Comparison of ENCODE assay signal across 8 mouse cellular contexts in genomic region chr6:122820071-122820798, GRCm38 (mm10). TPM values are rescaled to one million over a fixed set of nuclear protein-coding genes. Genes with fewer than 3 reads are reported as not detected.
DNase-seq lines count a peak whose midpoint lies in the region; ATAC-seq and TF ChIP-seq lines count a peak whose summit lies in the region.

No protein-coding gene starts in this region.

- peak overlapping the region; percentile 49 for H3K27ac ChIP-seq in brown adipose tissue, adult 24 weeks (replicated peaks; ENCODE audit: low read depth, low read length)
- peak overlapping the region; percentile 36; the same call in 1 of the 2 replicates for H3K27ac ChIP-seq in forebrain, embryonic 12.5 days
- peak overlapping the region; percentile 74 for H3K27ac ChIP-seq in hindbrain, postnatal 0 days
- peak overlapping the region; percentile 75 for H3K27ac ChIP-seq in liver, embryonic 13.5 days

- TF ChIP-seq CTCF in hindbrain, postnatal 0 days (IDR thresholded peaks at IDR 0.05; ENCODE audit: low read depth) = no peak

- H3K27me3 ChIP-seq in forebrain, embryonic 12.5 days = 0 out of 2 replicates have a peak, but pooled peaks cover 6% of the 10 kb centered on the region
- no peaks in the 10 kb centered on the region for H3K27me3 ChIP-seq in hindbrain, postnatal 0 days (ENCODE audit: insufficient read depth, low read length)
- H3K27me3 ChIP-seq in liver, embryonic 13.5 days = peaks cover 10% of the 10 kb centered on the region; the same call in 1 of the 2 replicates

- H3K4me3 ChIP-seq in brown adipose tissue, adult 24 weeks (ENCODE audit: insufficient read depth, low read depth, low read length) = peak overlapping the region; percentile 97
- H3K4me3 ChIP-seq in forebrain, embryonic 12.5 days (replicated peaks) = peak overlapping the region; percentile 87
- H3K4me3 ChIP-seq in hindbrain, postnatal 0 days (ENCODE audit: low read length) = peak overlapping the region; percentile 99
- H3K4me3 ChIP-seq in liver, embryonic 13.5 days (replicated peaks) = peak overlapping the region; percentile 85

- peak overlapping the region; percentile 83 for H3K4me2 ChIP-seq in forebrain, embryonic 12.5 days
- peak overlapping the region; percentile 99 for H3K4me2 ChIP-seq in hindbrain, postnatal 0 days (ENCODE audit: low read depth, low read length)
- H3K4me2 ChIP-seq in liver, embryonic 13.5 days = peak overlapping the region; percentile 97

- no peaks in the 10 kb centered on the region for H3K9me3 ChIP-seq in forebrain, embryonic 12.5 days
- no peaks in the 10 kb centered on the region for H3K9me3 ChIP-seq in hindbrain, postnatal 0 days (ENCODE audit: low read length)
- no peaks in the 10 kb centered on the region for H3K9me3 ChIP-seq in liver, embryonic 13.5 days (replicated peaks)

- H3K9ac ChIP-seq in forebrain, embryonic 12.5 days = peak overlapping the region; percentile 89
- H3K9ac ChIP-seq in hindbrain, postnatal 0 days (replicated peaks; ENCODE audit: low read length) = peak overlapping the region; percentile 94
- peak overlapping the region; percentile 94 for H3K9ac ChIP-seq in liver, embryonic 13.5 days

- under 1% methylated on average over 38 of the region's 38 CpGs for WGBS in forebrain, embryonic 12.5 days
- WGBS in hindbrain, postnatal 0 days = under 1% methylated on average over 32 of the region's 38 CpGs
- WGBS in liver, embryonic 13.5 days (ENCODE audit: insufficient replicate concordance) = under 1% methylated on average over 38 of the region's 38 CpGs

- H3K36me3 ChIP-seq in forebrain, embryonic 12.5 days (replicated peaks) = no peaks in the 10 kb centered on the region
- H3K36me3 ChIP-seq in hindbrain, postnatal 0 days (ENCODE audit: insufficient read depth, low read length) = no peaks in the 10 kb centered on the region
- no peaks in the 10 kb centered on the region for H3K36me3 ChIP-seq in liver, embryonic 13.5 days

- peak; percentile 41 to 42 for DNase-seq in layer of hippocampus, postnatal 14 days (ENCODE audit: low spot score in 2 of 2)
- no peak for DNase-seq in layer of hippocampus, adult 11-12 months (ENCODE audit: low spot score)
- peak; percentile 35 for DNase-seq in hindbrain, postnatal 0 days (ENCODE audit: low spot score)
- DNase-seq in liver, embryonic 13.5 days = no peak
- peak; percentile 61 for DNase-seq in thymus, postnatal 25 days

- ATAC-seq in forebrain, embryonic 12.5 days (ENCODE audit: low FRiP score) = peak; percentile 72
- peak; percentile 78 for ATAC-seq in hindbrain, postnatal 0 days
- peak; percentile 67 for ATAC-seq in liver, embryonic 13.5 days (ENCODE audit: low read depth)
- ATAC-seq in monocyte, adult 5-6 weeks (replicated peaks; ENCODE audit: insufficient number of reproducible peaks, low FRiP score, low TSS enrichment, poor library complexity, severe bottlenecking) = peak; percentile 12

- H3K4me1 ChIP-seq in brown adipose tissue, adult 24 weeks (ENCODE audit: control insufficient read depth, insufficient read depth, insufficient read length, low read length) = peaks cover 37% of the 10 kb centered on the region
- H3K4me1 ChIP-seq in forebrain, embryonic 12.5 days = peaks cover 28% of the 10 kb centered on the region
- peaks cover 13% of the 10 kb centered on the region for H3K4me1 ChIP-seq in hindbrain, postnatal 0 days (ENCODE audit: insufficient read depth, low read length)
- peaks cover 59% of the 10 kb centered on the region for H3K4me1 ChIP-seq in liver, embryonic 13.5 days (replicated peaks)

RNA-seq across cellular contexts. Expression of gene Foxj2, which starts 0.5 kb away (rescaled TPM):
- total RNA-seq in layer of hippocampus, postnatal 14 days (2021) = 10 to 100 TPM; 26.1 to 26.3 TPM
- polyA plus RNA-seq in brown adipose tissue, adult 24 weeks (2012; ENCODE audit: insufficient read depth, insufficient read length, missing spikeins) = 7.6 and 10.5 TPM in 2 replicates
- polyA plus RNA-seq in forebrain, embryonic 12.5 days (2016; fragmentation: Nextera tagmentation; extraction: Ambion mirVana) = 5.7 and 5.8 TPM in 2 replicates
- 20.1 and 32.5 TPM in 2 replicates for total RNA-seq in hindbrain, postnatal 0 days (2014; rRNA removed)
- polyA plus RNA-seq in hindbrain, postnatal 0 days (2015; fragmentation: Nextera tagmentation; extraction: Ambion mirVana) = 5.9 and 6.9 TPM in 2 replicates
- 1.0 and 1.2 TPM in 2 replicates for polyA plus RNA-seq in liver, embryonic 13.5 days (2015; fragmentation: Nextera tagmentation; extraction: Ambion mirVana)
- total RNA-seq in monocyte, adult 5-6 weeks (2017) = 17.1 to 28.8 TPM (median 25.1 TPM) in 3 replicates

RNA-seq across cellular contexts. Expression of gene Slc2a3, which starts 18.8 kb away (rescaled TPM):
- 100 to 1,000 TPM; 124 to 130 TPM for total RNA-seq in layer of hippocampus, postnatal 14 days (2021)
- 0.83 and 2.9 TPM in 2 replicates for polyA plus RNA-seq in brown adipose tissue, adult 24 weeks (2012; ENCODE audit: insufficient read depth, insufficient read length, missing spikeins)
- 17.7 and 24.2 TPM in 2 replicates for polyA plus RNA-seq in forebrain, embryonic 12.5 days (2016; fragmentation: Nextera tagmentation; extraction: Ambion mirVana)
- 108 and 129 TPM in 2 replicates for total RNA-seq in hindbrain, postnatal 0 days (2014; rRNA removed)
- 48.9 and 49.7 TPM in 2 replicates for polyA plus RNA-seq in hindbrain, postnatal 0 days (2015; fragmentation: Nextera tagmentation; extraction: Ambion mirVana)
- polyA plus RNA-seq in liver, embryonic 13.5 days (2015; fragmentation: Nextera tagmentation; extraction: Ambion mirVana) = 18.6 and 21.4 TPM in 2 replicates
- 57.5 to 73.6 TPM (median 60.1 TPM) in 3 replicates for total RNA-seq in monocyte, adult 5-6 weeks (2017)

RNA-seq across cellular contexts. Expression of gene C3ar1, which starts 35.7 kb away (rescaled TPM):
- under 1 TPM; 0.46 to 0.91 TPM for total RNA-seq in layer of hippocampus, postnatal 14 days (2021)
- 3.3 and 4.4 TPM in 2 replicates for polyA plus RNA-seq in brown adipose tissue, adult 24 weeks (2012; ENCODE audit: insufficient read depth, insufficient read length, missing spikeins)
- polyA plus RNA-seq in forebrain, embryonic 12.5 days (2016; fragmentation: Nextera tagmentation; extraction: Ambion mirVana) = 1.2 TPM in 2 replicates
- total RNA-seq in hindbrain, postnatal 0 days (2014; rRNA removed) = 1.3 and 2.2 TPM in 2 replicates
- polyA plus RNA-seq in hindbrain, postnatal 0 days (2015; fragmentation: Nextera tagmentation; extraction: Ambion mirVana) = 1.4 and 1.5 TPM in 2 replicates
- 1.1 and 1.3 TPM in 2 replicates for polyA plus RNA-seq in liver, embryonic 13.5 days (2015; fragmentation: Nextera tagmentation; extraction: Ambion mirVana)
- 1.8 to 13.4 TPM (median 9.7 TPM) in 3 replicates for total RNA-seq in monocyte, adult 5-6 weeks (2017)

RNA-seq across cellular contexts. Expression of gene Necap1, which starts 54.0 kb away (rescaled TPM):
- total RNA-seq in layer of hippocampus, postnatal 14 days (2021) = 100 to 1,000 TPM; 178 to 191 TPM
- 16.3 and 20.4 TPM in 2 replicates for polyA plus RNA-seq in brown adipose tissue, adult 24 weeks (2012; ENCODE audit: insufficient read depth, insufficient read length, missing spikeins)
- 67.0 and 73.4 TPM in 2 replicates for polyA plus RNA-seq in forebrain, embryonic 12.5 days (2016; fragmentation: Nextera tagmentation; extraction: Ambion mirVana)
- 119 and 121 TPM in 2 replicates for total RNA-seq in hindbrain, postnatal 0 days (2014; rRNA removed)
- polyA plus RNA-seq in hindbrain, postnatal 0 days (2015; fragmentation: Nextera tagmentation; extraction: Ambion mirVana) = 158 and 162 TPM in 2 replicates
- 24.9 and 27.8 TPM in 2 replicates for polyA plus RNA-seq in liver, embryonic 13.5 days (2015; fragmentation: Nextera tagmentation; extraction: Ambion mirVana)
- total RNA-seq in monocyte, adult 5-6 weeks (2017) = 52.8 to 81.1 TPM (median 65.0 TPM) in 3 replicates

Comparison
In these comparisons a context has a peak if more than half of its experiments do, and no peak if none do; other contexts are left out.
1. DNase-seq: peak in layer of hippocampus, postnatal 14 days (2 of 2), hindbrain, postnatal 0 days (single experiment) and thymus, postnatal 25 days (single experiment); none in layer of hippocampus, adult 11-12 months (single experiment) and liver, embryonic 13.5 days (single experiment).
2. ATAC-seq: peak in every context shown above with its lines; median percentile 78 in hindbrain, postnatal 0 days; 72 in forebrain, embryonic 12.5 days; 67 in liver, embryonic 13.5 days; 12 in monocyte, adult 5-6 weeks.
3. Peak in every context shown above with its lines, with median percentiles within 50 percentile points of each other: H3K27ac ChIP-seq, H3K4me3 ChIP-seq, H3K4me2 ChIP-seq and H3K9ac ChIP-seq.